Mouse (Mus musculus) heart, postnatal 0 days (tissue): ENCODE results near the gene Apof.

Source experiments
- CTCF ChIP-seq: IDR thresholded peaks from 2 replicates; pipeline ENCODE4 v1.5.1; 2016; ENCODE audit warnings: antibody characterized with exemption, control low read depth, low read depth
- EP300 ChIP-seq: IDR thresholded peaks from 2 replicates; pipeline ENCODE4 v1.6.1; 2016; ENCODE audit warnings: antibody characterized with exemption, low read depth

- TF ChIP-seq CTCF (no peak), EP300 (no peak)
Observed at GRCm38 (mm10) chr10:128282886-128283450, 14.5 kb downstream of the Apof start.
